Mouse (Mus musculus): ENCODE data around the gene Mpped2.

DNA sequence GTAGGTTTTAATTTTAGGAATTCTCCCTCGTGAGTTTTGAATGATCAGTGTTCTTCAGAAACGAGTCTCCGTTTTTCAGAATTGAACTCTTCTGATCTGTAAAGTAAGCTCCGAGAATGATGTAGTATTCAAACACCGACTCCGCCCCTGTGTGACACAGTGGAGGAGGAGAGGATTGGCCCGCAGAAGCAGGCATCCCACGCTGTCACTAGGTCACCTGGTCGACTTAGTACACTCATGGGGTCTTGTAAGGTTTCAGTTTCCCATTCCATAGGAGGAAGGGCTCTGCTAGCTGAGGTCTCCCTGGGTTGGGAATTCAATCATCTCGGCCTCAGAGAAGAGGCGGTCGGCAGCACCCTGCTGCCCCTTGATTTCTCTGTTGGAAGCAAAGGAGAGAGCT is 76.2 kb downstream of the Mpped2 start:
- no peak for TF ChIP-seq CTCF (IDR thresholded peaks at IDR 0.05; ENCODE audit: low read depth)
- TF ChIP-seq EP300 (IDR thresholded peaks at IDR 0.05; ENCODE audit: low read depth) = no peak
